Mouse (Mus musculus): ENCODE data around the gene Garnl3.

- TF ChIP-seq CTCF (conservative IDR thresholded peaks at IDR 0.05 in 1 of 2, IDR thresholded peaks at IDR 0.05 in 1 of 2; ENCODE audit: low read depth in 2 of 2, low read length in 2 of 2): no peak
- TF ChIP-seq NELFE (IDR thresholded peaks at IDR 0.05; ENCODE audit: low read depth, low read length): 0 out of 2 replicates have a peak, but pooled peaks have one; percentile 18
- TF ChIP-seq MAX (IDR thresholded peaks at IDR 0.05; ENCODE audit: low read length): no peak
- TF ChIP-seq JUND (conservative IDR thresholded peaks at IDR 0.05; ENCODE audit: low read depth, low read length): no peak
- no peak for TF ChIP-seq EP300 (IDR thresholded peaks at IDR 0.05; ENCODE audit: low read length)
- peak; percentile 31; the same call in 1 of the 2 replicates for TF ChIP-seq POLR2A (IDR thresholded peaks at IDR 0.05; ENCODE audit: low read depth, low read length)
- TF ChIP-seq CHD2 (IDR thresholded peaks at IDR 0.05; ENCODE audit: low read length): no peak
- no peak for TF ChIP-seq MAFK (IDR thresholded peaks at IDR 0.05; ENCODE audit: insufficient replicate concordance, low read length)
- TF ChIP-seq HCFC1 (IDR thresholded peaks at IDR 0.05; ENCODE audit: low read depth, low read length): no peak
- TF ChIP-seq ZMIZ1 (IDR thresholded peaks at IDR 0.05; ENCODE audit: low read depth, low read length): no peak
These were observed 167.9 kb downstream of the Garnl3 start for GRCm38 (mm10) chr2:32963544-32963943.

All from CH12.LX (cell line).